Mouse (Mus musculus): ENCODE data around the gene Mmp11.

DNA sequence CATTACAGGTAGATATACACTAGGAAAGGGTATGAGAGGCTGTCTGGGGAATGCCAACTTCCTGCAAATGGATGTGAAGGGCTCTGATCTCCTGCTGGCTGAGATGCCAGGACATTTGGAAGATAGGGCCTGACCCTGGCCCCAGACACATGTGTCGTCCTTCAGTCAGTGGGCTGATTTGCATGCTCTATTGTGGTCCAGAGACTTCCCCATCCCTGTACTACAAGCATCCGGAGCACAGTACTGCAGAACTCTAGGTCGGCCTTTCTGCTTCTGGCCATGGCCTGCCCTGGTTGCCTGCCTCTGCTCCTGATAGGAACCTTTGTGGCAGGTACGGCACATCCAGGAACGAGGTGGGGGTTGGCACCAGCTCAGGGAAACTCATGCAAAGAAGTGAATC is 11.8 kb upstream of the Mmp11 start:
- TF ChIP-seq ZNF384 (IDR thresholded peaks at IDR 0.05; ENCODE audit: low read depth, low read length) (no peak), NRF1 (IDR thresholded peaks at IDR 0.05; ENCODE audit: low read depth, low read length) (no peak), POLR2A (IDR thresholded peaks at IDR 0.05; ENCODE audit: low read depth, low read length) (peak; percentile 45; the same call in 1 of the 2 replicates), MAX (IDR thresholded peaks at IDR 0.05; ENCODE audit: low read length) (no peak; the same call in 1 of the 2 replicates), CHD1 (IDR thresholded peaks at IDR 0.05; ENCODE audit: low read depth, low read length) (no peak), CHD2 (IDR thresholded peaks at IDR 0.05; ENCODE audit: low read length) (no peak), EP300 (IDR thresholded peaks at IDR 0.05; ENCODE audit: low read length) (peak; percentile 50; the same call in 1 of the 2 replicates), SIN3A (IDR thresholded peaks at IDR 0.05; ENCODE audit: low read length) (no peak), CTCF (conservative IDR thresholded peaks at IDR 0.05 in 1 of 2, IDR thresholded peaks at IDR 0.05 in 1 of 2; ENCODE audit: low read depth in 2 of 2, low read length in 2 of 2) (no peak)
